Comparison of ENCODE assay signal across 7 mouse cellular contexts in genomic region chr14:20694185-20694883, GRCm38 (mm10). TPM values are rescaled to one million over a fixed set of nuclear protein-coding genes. Genes with fewer than 3 reads are reported as not detected.
DNase-seq lines count a peak whose midpoint lies in the region; ATAC-seq and TF ChIP-seq lines count a peak whose summit lies in the region.

No protein-coding gene starts in this region.

- peak overlapping the region; percentile 73 for H3K4me2 ChIP-seq in embryonic facial prominence, embryonic 14.5 days (ENCODE audit: low read depth, low read length)
- H3K4me2 ChIP-seq in hindbrain, embryonic 15.5 days: peak overlapping the region; percentile 79
- peak overlapping the region; percentile 87 for H3K4me2 ChIP-seq in midbrain, embryonic 12.5 days (replicated peaks)

- peak overlapping the region; percentile 93 for H3K9ac ChIP-seq in embryonic facial prominence, embryonic 14.5 days (ENCODE audit: low read depth, low read length)
- peak overlapping the region; percentile 84 for H3K9ac ChIP-seq in hindbrain, embryonic 15.5 days
- H3K9ac ChIP-seq in midbrain, embryonic 12.5 days (replicated peaks): peak overlapping the region; percentile 91

- DNase-seq in thymus, adult 2 months: no peak
- no peak for DNase-seq in thymus, postnatal 14 days
- no peak for DNase-seq in embryonic facial prominence, embryonic 14.5 days (ENCODE audit: low spot score)
- no peak for DNase-seq in c-Kit-positive CD71-positive TER-119-positive erythroid progenitor cells, embryonic 14.5 days (ENCODE audit: low spot score)
- DNase-seq in MN1 (ENCODE audit: low spot score): no peak

- peak overlapping the region; percentile 69 for H3K4me3 ChIP-seq in thymus, adult 2 months (ENCODE audit: control insufficient read depth, insufficient read depth, low read length)
- H3K4me3 ChIP-seq in embryonic facial prominence, embryonic 14.5 days (ENCODE audit: low read depth, low read length): peak overlapping the region; percentile 89
- peak overlapping the region; percentile 77 for H3K4me3 ChIP-seq in hindbrain, embryonic 15.5 days
- H3K4me3 ChIP-seq in midbrain, embryonic 12.5 days: peak overlapping the region; percentile 90

- H3K27ac ChIP-seq in thymus, adult 2 months (ENCODE audit: control insufficient read depth, insufficient read depth, low read length): peak overlapping the region; percentile 35
- peak overlapping the region; percentile 97 for H3K27ac ChIP-seq in embryonic facial prominence, embryonic 14.5 days (replicated peaks; ENCODE audit: low read depth, low read length)
- H3K27ac ChIP-seq in hindbrain, embryonic 15.5 days (replicated peaks): peak overlapping the region; percentile 97
- H3K27ac ChIP-seq in midbrain, embryonic 12.5 days (replicated peaks): peak overlapping the region; percentile 97

- no peak; the same call in 1 of the 2 replicates for ATAC-seq in embryonic facial prominence, embryonic 14.5 days (ENCODE audit: low read depth)
- peak; percentile 0; the same call in 1 of the 2 replicates for ATAC-seq in hindbrain, embryonic 15.5 days (ENCODE audit: low FRiP score, low read depth)
- ATAC-seq in midbrain, embryonic 12.5 days (ENCODE audit: low FRiP score, low read depth): peak; percentile 61

- H3K9me3 ChIP-seq in embryonic facial prominence, embryonic 14.5 days (ENCODE audit: control insufficient read depth, low read length): no peaks in the 10 kb centered on the region
- no peaks in the 10 kb centered on the region for H3K9me3 ChIP-seq in hindbrain, embryonic 15.5 days
- H3K9me3 ChIP-seq in midbrain, embryonic 12.5 days: no peaks in the 10 kb centered on the region

- TF ChIP-seq POLR2A in thymus, adult 2 months (IDR thresholded peaks at IDR 0.05; ENCODE audit: control insufficient read depth, extremely low read depth, insufficient read depth, low read length, poor library complexity): no peak

- WGBS in thymus, adult 2 months: 57% methylated on average over 13 of the region's 13 CpGs
- 46% methylated on average over 13 of the region's 13 CpGs for WGBS in embryonic facial prominence, embryonic 14.5 days
- 48% methylated on average over 13 of the region's 13 CpGs for WGBS in hindbrain, embryonic 15.5 days
- WGBS in midbrain, embryonic 12.5 days: 52% methylated on average over 13 of the region's 13 CpGs

- peaks cover 44% of the 10 kb centered on the region for H3K36me3 ChIP-seq in thymus, adult 2 months (ENCODE audit: control insufficient read depth, insufficient read depth, low read length)
- peaks cover 64% of the 10 kb centered on the region for H3K36me3 ChIP-seq in embryonic facial prominence, embryonic 14.5 days (ENCODE audit: control insufficient read depth, insufficient read depth, low read length)
- H3K36me3 ChIP-seq in hindbrain, embryonic 15.5 days: peaks cover 47% of the 10 kb centered on the region
- peaks cover 50% of the 10 kb centered on the region for H3K36me3 ChIP-seq in midbrain, embryonic 12.5 days

- no peaks in the 10 kb centered on the region for H3K27me3 ChIP-seq in thymus, adult 2 months (ENCODE audit: control insufficient read depth, insufficient read depth, low read length)
- H3K27me3 ChIP-seq in embryonic facial prominence, embryonic 14.5 days (replicated peaks; ENCODE audit: control insufficient read depth, insufficient read depth, low read length): no peaks in the 10 kb centered on the region
- no peaks in the 10 kb centered on the region for H3K27me3 ChIP-seq in hindbrain, embryonic 15.5 days
- no peaks in the 10 kb centered on the region for H3K27me3 ChIP-seq in midbrain, embryonic 12.5 days

- TF ChIP-seq CTCF in thymus, adult 2 months (IDR thresholded peaks at IDR 0.05; ENCODE audit: borderline replicate concordance, control insufficient read depth, extremely low read depth, insufficient read depth, low read length, poor library complexity): no peak

- H3K4me1 ChIP-seq in thymus, adult 2 months (replicated peaks; ENCODE audit: control insufficient read depth, insufficient read depth, low read length): peaks cover 16% of the 10 kb centered on the region
- H3K4me1 ChIP-seq in embryonic facial prominence, embryonic 14.5 days (ENCODE audit: control insufficient read depth, insufficient read depth, low read length): peaks cover 19% of the 10 kb centered on the region
- H3K4me1 ChIP-seq in hindbrain, embryonic 15.5 days (replicated peaks): peaks cover 46% of the 10 kb centered on the region
- peaks cover 40% of the 10 kb centered on the region for H3K4me1 ChIP-seq in midbrain, embryonic 12.5 days

RNA-seq across cellular contexts. Expression of gene Fut11, which starts 0.4 kb away (rescaled TPM):
- polyA plus RNA-seq in thymus, adult 2 months (2012; rRNA removed): 19.2 and 23.4 TPM in 2 replicates
- 30.1 and 30.6 TPM in 2 replicates for polyA plus RNA-seq in embryonic facial prominence, embryonic 14.5 days (2014; fragmentation: Nextera tagmentation; extraction: Ambion mirVana)
- 29.8 and 30.4 TPM in 2 replicates for polyA plus RNA-seq in hindbrain, embryonic 15.5 days (2015; fragmentation: Nextera tagmentation; extraction: Ambion mirVana)
- 26.8 and 27.0 TPM in 2 replicates for polyA plus RNA-seq in midbrain, embryonic 12.5 days (2016; fragmentation: Nextera tagmentation; extraction: Ambion mirVana)

RNA-seq across cellular contexts. Expression of gene Chchd1, which starts 8.5 kb away (rescaled TPM):
- polyA plus RNA-seq in thymus, adult 2 months (2012; rRNA removed): 33.5 and 39.5 TPM in 2 replicates
- 183 and 204 TPM in 2 replicates for polyA plus RNA-seq in embryonic facial prominence, embryonic 14.5 days (2014; fragmentation: Nextera tagmentation; extraction: Ambion mirVana)
- polyA plus RNA-seq in hindbrain, embryonic 15.5 days (2015; fragmentation: Nextera tagmentation; extraction: Ambion mirVana): 172 and 184 TPM in 2 replicates
- polyA plus RNA-seq in midbrain, embryonic 12.5 days (2016; fragmentation: Nextera tagmentation; extraction: Ambion mirVana): 225 and 253 TPM in 2 replicates

RNA-seq across cellular contexts. Expression of gene Zswim8, which starts 13.0 kb away (rescaled TPM):
- polyA plus RNA-seq in thymus, adult 2 months (2012; rRNA removed): 296 and 301 TPM in 2 replicates
- polyA plus RNA-seq in embryonic facial prominence, embryonic 14.5 days (2014; fragmentation: Nextera tagmentation; extraction: Ambion mirVana): 31.1 and 34.1 TPM in 2 replicates
- polyA plus RNA-seq in hindbrain, embryonic 15.5 days (2015; fragmentation: Nextera tagmentation; extraction: Ambion mirVana): 45.1 and 46.9 TPM in 2 replicates
- polyA plus RNA-seq in midbrain, embryonic 12.5 days (2016; fragmentation: Nextera tagmentation; extraction: Ambion mirVana): 47.6 and 48.9 TPM in 2 replicates

RNA-seq across cellular contexts. Expression of gene Sec24c, which starts 20.2 kb away (rescaled TPM):
- 486 and 497 TPM in 2 replicates for polyA plus RNA-seq in thymus, adult 2 months (2012; rRNA removed)
- polyA plus RNA-seq in embryonic facial prominence, embryonic 14.5 days (2014; fragmentation: Nextera tagmentation; extraction: Ambion mirVana): 78.2 and 80.5 TPM in 2 replicates
- polyA plus RNA-seq in hindbrain, embryonic 15.5 days (2015; fragmentation: Nextera tagmentation; extraction: Ambion mirVana): 89.5 and 101 TPM in 2 replicates
- polyA plus RNA-seq in midbrain, embryonic 12.5 days (2016; fragmentation: Nextera tagmentation; extraction: Ambion mirVana): 97.5 and 99.5 TPM in 2 replicates

RNA-seq across cellular contexts. Expression of gene Synpo2l, which starts 26.2 kb away (rescaled TPM):
- 0.51 and 2.8 TPM in 2 replicates for polyA plus RNA-seq in thymus, adult 2 months (2012; rRNA removed)
- 46.2 and 52.2 TPM in 2 replicates for polyA plus RNA-seq in embryonic facial prominence, embryonic 14.5 days (2014; fragmentation: Nextera tagmentation; extraction: Ambion mirVana)
- polyA plus RNA-seq in hindbrain, embryonic 15.5 days (2015; fragmentation: Nextera tagmentation; extraction: Ambion mirVana): 0.13 and 0.14 TPM in 2 replicates
- polyA plus RNA-seq in midbrain, embryonic 12.5 days (2016; fragmentation: Nextera tagmentation; extraction: Ambion mirVana): 0.24 and 0.43 TPM in 2 replicates

Comparison
In these comparisons a context has a peak if more than half of its experiments do, and no peak if none do; other contexts are left out.
1. H3K27ac ChIP-seq: peak in every context shown above with its lines; median percentile 97 in embryonic facial prominence, embryonic 14.5 days; 97 in hindbrain, embryonic 15.5 days; 97 in midbrain, embryonic 12.5 days; 35 in thymus, adult 2 months.